Mouse (Mus musculus): Measurements from ENCODE around the gene Trpc2.

DNA sequence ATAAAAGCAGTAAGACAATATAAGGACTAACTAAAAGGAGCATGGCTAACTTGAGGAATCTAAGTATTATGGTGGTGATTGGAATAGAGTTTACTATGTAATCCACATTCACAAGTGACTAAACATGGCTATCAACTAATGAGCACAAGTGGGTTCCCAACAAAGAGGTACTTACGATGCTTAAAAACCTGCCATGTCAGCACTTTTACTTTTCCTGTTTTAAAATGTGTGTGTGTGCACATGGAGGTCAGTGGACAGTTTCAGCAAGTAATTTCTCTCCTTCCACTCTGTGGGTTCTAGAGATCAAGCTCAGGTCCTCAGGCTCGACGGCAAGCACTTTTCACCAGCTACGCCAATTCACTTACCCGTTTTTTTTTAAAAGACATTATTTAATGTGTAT lies 55.0 kb downstream of the Trpc2 start:
- no peak for TF ChIP-seq TAL1 (IDR thresholded peaks at IDR 0.05; ENCODE audit: low read length)
- TF ChIP-seq CTCF (IDR thresholded peaks at IDR 0.05 in 2 of 3, conservative IDR thresholded peaks at IDR 0.05 in 1 of 3; ENCODE audit: control insufficient read depth in 1 of 3, insufficient read depth in 1 of 3, low read depth in 2 of 3, low read length in 3 of 3, poor library complexity in 1 of 3, severe bottlenecking in 1 of 3) = no peak
- TF ChIP-seq KAT2A (conservative IDR thresholded peaks at IDR 0.05; ENCODE audit: low read depth, low read length) = no peak
- no peak for TF ChIP-seq POLR2A (IDR thresholded peaks at IDR 0.05; ENCODE audit: control insufficient read depth in 1 of 2, insufficient read depth in 1 of 2, low read depth in 1 of 2, low read length in 2 of 2, poor library complexity in 1 of 2)
- no peak for TF ChIP-seq POLR2AphosphoS5 (IDR thresholded peaks at IDR 0.05; ENCODE audit: borderline replicate concordance, low read depth, low read length)
- TF ChIP-seq USF2 (IDR thresholded peaks at IDR 0.05; ENCODE audit: borderline replicate concordance in 1 of 2, insufficient read depth in 1 of 2, low read depth in 1 of 2, low read length in 2 of 2) = no peak
- no peak for TF ChIP-seq MYC (IDR thresholded peaks at IDR 0.05; ENCODE audit: low read depth, low read length)
- no peak for TF ChIP-seq USF1 (IDR thresholded peaks at IDR 0.05; ENCODE audit: low read depth, low read length)
- TF ChIP-seq SIN3A (IDR thresholded peaks at IDR 0.05; ENCODE audit: low read length) = no peak
- TF ChIP-seq ZNF384 (IDR thresholded peaks at IDR 0.05; ENCODE audit: low read depth, low read length) = no peak
- TF ChIP-seq ETS1 (IDR thresholded peaks at IDR 0.05; ENCODE audit: low read depth, low read length) = no peak
- TF ChIP-seq BHLHE40 (IDR thresholded peaks at IDR 0.05; ENCODE audit: borderline replicate concordance, low read depth, low read length) = no peak
